In genomic region chr11:6999329-6999728, GRCm38 (mm10) we compare ENCODE assay signal across 27 mouse cellular contexts.
A peak's percentile ranks its signal among the peaks of the same experiment; 100 is the strongest.
DNase-seq lines count a peak whose midpoint lies in the region; ATAC-seq and TF ChIP-seq lines count a peak whose summit lies in the region.
"Had no signal": no experiment of that assay in that cellular context is flagged by ENCODE, and none has a peak within 500 bp of the region (broad histone marks: within the 10 kb centered on the region; RNA-seq: fewer than 3 reads in every experiment).

No protein-coding gene starts in this region.

- no peak overlapping the region for H3K4me3 ChIP-seq in forebrain, postnatal 0 days (ENCODE audit: low read depth, low read length)
- H3K4me3 ChIP-seq in forebrain, embryonic 12.5 days (replicated peaks) = no peak overlapping the region
- H3K4me3 ChIP-seq in hindbrain, embryonic 16.5 days (ENCODE audit: low read length) = no peak overlapping the region
- H3K4me3 ChIP-seq in hindbrain, embryonic 11.5 days (ENCODE audit: low read depth, low read length) = no peak overlapping the region
- H3K4me3 ChIP-seq: erythroblast, embryonic 14.5 days; heart, embryonic 12.5 days; hindbrain, embryonic 15.5 days; liver, embryonic 13.5 days; megakaryocyte, embryonic 14.5 days; midbrain, embryonic 12.5 days; myocyte; neural tube, embryonic 12.5 days had no signal

- no peaks in the 10 kb centered on the region for H3K9me3 ChIP-seq in forebrain, postnatal 0 days (ENCODE audit: low read length)
- no peaks in the 10 kb centered on the region for H3K9me3 ChIP-seq in forebrain, embryonic 12.5 days
- H3K9me3 ChIP-seq in hindbrain, embryonic 16.5 days (ENCODE audit: control insufficient read depth, low read length) = no peaks in the 10 kb centered on the region
- no peaks in the 10 kb centered on the region for H3K9me3 ChIP-seq in hindbrain, embryonic 11.5 days (ENCODE audit: control insufficient read depth, low read length)
- H3K9me3 ChIP-seq: heart, embryonic 12.5 days; hindbrain, embryonic 15.5 days; liver, embryonic 13.5 days; midbrain, embryonic 12.5 days; neural tube, embryonic 12.5 days had no signal

- H3K27ac ChIP-seq in forebrain, postnatal 0 days (ENCODE audit: low read depth, low read length) = no peak overlapping the region
- H3K27ac ChIP-seq in forebrain, embryonic 12.5 days = no peak overlapping the region
- H3K27ac ChIP-seq in hindbrain, embryonic 16.5 days (ENCODE audit: low read depth, low read length) = no peak overlapping the region
- no peak overlapping the region for H3K27ac ChIP-seq in hindbrain, embryonic 11.5 days (ENCODE audit: low read depth, low read length)
- H3K27ac ChIP-seq: hindbrain, embryonic 15.5 days; liver, embryonic 13.5 days; midbrain, embryonic 12.5 days; neural tube, embryonic 12.5 days had no signal

- H3K36me3 ChIP-seq in forebrain, postnatal 0 days (ENCODE audit: insufficient read depth) = no peaks in the 10 kb centered on the region
- H3K36me3 ChIP-seq in forebrain, embryonic 12.5 days (replicated peaks) = no peaks in the 10 kb centered on the region
- H3K36me3 ChIP-seq in hindbrain, embryonic 16.5 days (ENCODE audit: control insufficient read depth, insufficient read depth, low read length) = no peaks in the 10 kb centered on the region
- H3K36me3 ChIP-seq in hindbrain, embryonic 11.5 days (ENCODE audit: control insufficient read depth, insufficient read depth, low read length) = no peaks in the 10 kb centered on the region
- H3K36me3 ChIP-seq: heart, embryonic 12.5 days; hindbrain, embryonic 15.5 days; liver, embryonic 13.5 days; midbrain, embryonic 12.5 days; neural tube, embryonic 12.5 days had no signal

- no peaks in the 10 kb centered on the region for H3K27me3 ChIP-seq in forebrain, postnatal 0 days (ENCODE audit: insufficient read depth, low read length)
- H3K27me3 ChIP-seq in forebrain, embryonic 12.5 days = no peaks in the 10 kb centered on the region
- no peaks in the 10 kb centered on the region for H3K27me3 ChIP-seq in hindbrain, embryonic 16.5 days (replicated peaks; ENCODE audit: control insufficient read depth, insufficient read depth, low read length)
- no peaks in the 10 kb centered on the region for H3K27me3 ChIP-seq in hindbrain, embryonic 11.5 days (ENCODE audit: control insufficient read depth, insufficient read depth, low read length)
- H3K27me3 ChIP-seq: heart, embryonic 12.5 days; hindbrain, embryonic 15.5 days; liver, embryonic 13.5 days; megakaryocyte, embryonic 14.5 days; neural tube, embryonic 12.5 days had no signal

- DNase-seq in forebrain, postnatal 0 days = no peak
- DNase-seq in hindbrain, embryonic 11.5 days (ENCODE audit: low spot score) = no peak
- peak; percentile 27 for DNase-seq in layer of hippocampus, adult 9-11 months
- DNase-seq in layer of hippocampus, adult 18-20 months (ENCODE audit: low spot score in 2 of 2) = no peak
- DNase-seq in spleen, postnatal 36 days (ENCODE audit: low spot score in 2 of 2) = no peak
- DNase-seq: adrenal gland, adult 2 months; adrenal gland, postnatal 36 days; cerebellum, adult 2 months; cerebellum, postnatal 14 days; gastrocnemius, postnatal 14 days; kidney, adult 8-10 months; kidney, postnatal 36 days; liver, embryonic 13.5 days; lung, adult 18-20 months; lung, postnatal 4 days; thymus, postnatal 14 days had no signal

- H3K4me1 ChIP-seq in forebrain, postnatal 0 days (ENCODE audit: insufficient read depth) = no peaks in the 10 kb centered on the region
- no peaks in the 10 kb centered on the region for H3K4me1 ChIP-seq in forebrain, embryonic 12.5 days
- H3K4me1 ChIP-seq in hindbrain, embryonic 16.5 days (ENCODE audit: control insufficient read depth, insufficient read depth, low read depth, low read length) = no peaks in the 10 kb centered on the region
- no peaks in the 10 kb centered on the region for H3K4me1 ChIP-seq in hindbrain, embryonic 11.5 days (replicated peaks; ENCODE audit: control insufficient read depth, insufficient read depth, low read length)
- H3K4me1 ChIP-seq: hindbrain, embryonic 15.5 days; liver, embryonic 13.5 days; megakaryocyte, embryonic 14.5 days; midbrain, embryonic 12.5 days; neural tube, embryonic 12.5 days had no signal

- no peak overlapping the region for H3K4me2 ChIP-seq in forebrain, postnatal 0 days (ENCODE audit: low read depth)
- no peak overlapping the region for H3K4me2 ChIP-seq in forebrain, embryonic 12.5 days
- no peak overlapping the region for H3K4me2 ChIP-seq in hindbrain, embryonic 16.5 days (ENCODE audit: low read length)
- no peak overlapping the region for H3K4me2 ChIP-seq in hindbrain, embryonic 11.5 days (replicated peaks; ENCODE audit: low read depth, low read length)
- H3K4me2 ChIP-seq: heart, embryonic 12.5 days; hindbrain, embryonic 15.5 days; liver, embryonic 13.5 days; midbrain, embryonic 12.5 days; neural tube, embryonic 12.5 days had no signal

- ATAC-seq in forebrain, postnatal 0 days = peak; percentile 63
- ATAC-seq in forebrain, embryonic 12.5 days (ENCODE audit: low FRiP score) = no peak
- ATAC-seq in hindbrain, embryonic 16.5 days = peak; percentile 63; the same call in 1 of the 2 replicates
- ATAC-seq in hindbrain, embryonic 11.5 days (ENCODE audit: low FRiP score) = no peak
- ATAC-seq: activated CD4-positive, CD25-positive, alpha-beta regulatory T cell, adult 4 months; lung, postnatal 0 days had no signal

- H3K9ac ChIP-seq in forebrain, postnatal 0 days = no peak overlapping the region
- H3K9ac ChIP-seq in forebrain, embryonic 12.5 days = no peak overlapping the region
- H3K9ac ChIP-seq in hindbrain, embryonic 16.5 days (ENCODE audit: low read depth, low read length) = no peak overlapping the region
- H3K9ac ChIP-seq in hindbrain, embryonic 11.5 days (ENCODE audit: low read depth, low read length) = no peak overlapping the region
- H3K9ac ChIP-seq: heart, embryonic 12.5 days; hindbrain, embryonic 15.5 days; liver, embryonic 13.5 days; midbrain, embryonic 12.5 days; neural tube, embryonic 12.5 days had no signal

- TF ChIP-seq CTCF in forebrain, postnatal 0 days (IDR thresholded peaks at IDR 0.05; ENCODE audit: low read depth) = no peak

Comparison
In these comparisons a context has a peak if more than half of its experiments do, and no peak if none do; other contexts are left out.
1. ATAC-seq: peak in forebrain, postnatal 0 days (single experiment) and hindbrain, embryonic 16.5 days (single experiment); none in forebrain, embryonic 12.5 days (single experiment) and hindbrain, embryonic 11.5 days (single experiment).